Mouse (Mus musculus): ENCODE measurements at regions not wholly inside any gene's neighbourhood (a gene's known extent, or its start where the extent isn't known, plus 50 kb on each side); places are given as distances from the start of the nearest gene placed in this dataset.

GRCm38 (mm10) chr1:71775865-71776501 is 123.0 kb upstream of the Fn1 start:
- H3K36me3 ChIP-seq (ENCODE audit: control insufficient read depth, insufficient read depth) = no peaks in the 10 kb centered on the region
- TF ChIP-seq CTCF (IDR thresholded peaks at IDR 0.05; ENCODE audit: low read depth) = no peak
- H3K9ac ChIP-seq (ENCODE audit: low read depth, low read length) = no peak overlapping the region
- no peaks in the 10 kb centered on the region for H3K27me3 ChIP-seq (replicated peaks; ENCODE audit: control insufficient read depth, insufficient read depth, low read length)
- H3K4me3 ChIP-seq (ENCODE audit: low read depth, low read length) = no peak overlapping the region
- ATAC-seq = no peak
- no peaks in the 10 kb centered on the region for H3K9me3 ChIP-seq (ENCODE audit: control insufficient read depth)
- no peak overlapping the region for H3K27ac ChIP-seq (ENCODE audit: low read depth, low read length)
- H3K4me1 ChIP-seq (replicated peaks; ENCODE audit: control insufficient read depth, insufficient read depth, low read length) = no peaks in the 10 kb centered on the region
- H3K4me2 ChIP-seq (replicated peaks; ENCODE audit: low read depth) = no peak overlapping the region
- WGBS = 74% methylated on average over 19 of the region's 19 CpGs

GRCm38 (mm10) chr1:71772526-71772925 is 119.5 kb upstream of the Fn1 start:
- H3K4me3 ChIP-seq (ENCODE audit: low read depth, low read length) = no peak overlapping the region
- no peaks in the 10 kb centered on the region for H3K4me1 ChIP-seq (replicated peaks; ENCODE audit: control insufficient read depth, insufficient read depth, low read length)
- ATAC-seq = no peak
- 65% methylated on average over 2 of the region's 2 CpGs for WGBS
- H3K27me3 ChIP-seq (replicated peaks; ENCODE audit: control insufficient read depth, insufficient read depth, low read length) = no peaks in the 10 kb centered on the region
- no peaks in the 10 kb centered on the region for H3K9me3 ChIP-seq (ENCODE audit: control insufficient read depth)
- no peaks in the 10 kb centered on the region for H3K36me3 ChIP-seq (ENCODE audit: control insufficient read depth, insufficient read depth)
- H3K27ac ChIP-seq (ENCODE audit: low read depth, low read length) = no peak overlapping the region
- no peak for TF ChIP-seq CTCF (IDR thresholded peaks at IDR 0.05; ENCODE audit: low read depth)
- no peak overlapping the region for H3K4me2 ChIP-seq (replicated peaks; ENCODE audit: low read depth)
- H3K9ac ChIP-seq (ENCODE audit: low read depth, low read length) = no peak overlapping the region

- 78% methylated on average over 6 of the region's 6 CpGs for WGBS
- ATAC-seq = no peak
- H3K27me3 ChIP-seq (replicated peaks; ENCODE audit: control insufficient read depth, insufficient read depth, low read length) = no peaks in the 10 kb centered on the region
- no peak overlapping the region for H3K27ac ChIP-seq (ENCODE audit: low read depth, low read length)
- H3K36me3 ChIP-seq (ENCODE audit: control insufficient read depth, insufficient read depth) = no peaks in the 10 kb centered on the region
- H3K9ac ChIP-seq (ENCODE audit: low read depth, low read length) = no peak overlapping the region
- H3K4me1 ChIP-seq (replicated peaks; ENCODE audit: control insufficient read depth, insufficient read depth, low read length) = no peaks in the 10 kb centered on the region
- H3K4me3 ChIP-seq (ENCODE audit: low read depth, low read length) = no peak overlapping the region
- H3K4me2 ChIP-seq (replicated peaks; ENCODE audit: low read depth) = no peak overlapping the region
- TF ChIP-seq CTCF (IDR thresholded peaks at IDR 0.05; ENCODE audit: low read depth) = no peak
- no peaks in the 10 kb centered on the region for H3K9me3 ChIP-seq (ENCODE audit: control insufficient read depth)
Observed at GRCm38 (mm10) chr1:71771798-71772197, 118.8 kb upstream of the Fn1 start.

- no peak for TF ChIP-seq CTCF (IDR thresholded peaks at IDR 0.05; ENCODE audit: low read depth)
- Histone ChIP-seq H3K4me2 (replicated peaks; ENCODE audit: low read depth) (no peak overlapping the region), H3K27me3 (replicated peaks; ENCODE audit: control insufficient read depth, insufficient read depth, low read length) (no peaks in the 10 kb centered on the region), H3K36me3 (ENCODE audit: control insufficient read depth, insufficient read depth) (no peaks in the 10 kb centered on the region), H3K27ac (ENCODE audit: low read depth, low read length) (no peak overlapping the region), H3K4me3 (ENCODE audit: low read depth, low read length) (no peak overlapping the region), H3K4me1 (replicated peaks; ENCODE audit: control insufficient read depth, insufficient read depth, low read length) (no peaks in the 10 kb centered on the region), H3K9ac (ENCODE audit: low read depth, low read length) (no peak overlapping the region), H3K9me3 (ENCODE audit: control insufficient read depth) (no peaks in the 10 kb centered on the region)
- 53% methylated on average over 2 of the region's 2 CpGs for WGBS
- no peak for ATAC-seq
Observed at GRCm38 (mm10) chr1:71769595-71769994, 116.6 kb upstream of the Fn1 start.

GRCm38 (mm10) chr1:71767705-71768104 is 114.7 kb upstream of the Fn1 start:
- Histone ChIP-seq H3K27me3 (replicated peaks; ENCODE audit: control insufficient read depth, insufficient read depth, low read length) (no peaks in the 10 kb centered on the region), H3K36me3 (ENCODE audit: control insufficient read depth, insufficient read depth) (no peaks in the 10 kb centered on the region), H3K9ac (ENCODE audit: low read depth, low read length) (no peak overlapping the region), H3K27ac (ENCODE audit: low read depth, low read length) (no peak overlapping the region), H3K4me1 (replicated peaks; ENCODE audit: control insufficient read depth, insufficient read depth, low read length) (no peaks in the 10 kb centered on the region), H3K9me3 (ENCODE audit: control insufficient read depth) (no peaks in the 10 kb centered on the region), H3K4me2 (replicated peaks; ENCODE audit: low read depth) (no peak overlapping the region), H3K4me3 (ENCODE audit: low read depth, low read length) (no peak overlapping the region)
- WGBS = 61% methylated on average over 3 of the region's 3 CpGs
- no peak for ATAC-seq
- TF ChIP-seq CTCF (IDR thresholded peaks at IDR 0.05; ENCODE audit: low read depth) = no peak

DNA sequence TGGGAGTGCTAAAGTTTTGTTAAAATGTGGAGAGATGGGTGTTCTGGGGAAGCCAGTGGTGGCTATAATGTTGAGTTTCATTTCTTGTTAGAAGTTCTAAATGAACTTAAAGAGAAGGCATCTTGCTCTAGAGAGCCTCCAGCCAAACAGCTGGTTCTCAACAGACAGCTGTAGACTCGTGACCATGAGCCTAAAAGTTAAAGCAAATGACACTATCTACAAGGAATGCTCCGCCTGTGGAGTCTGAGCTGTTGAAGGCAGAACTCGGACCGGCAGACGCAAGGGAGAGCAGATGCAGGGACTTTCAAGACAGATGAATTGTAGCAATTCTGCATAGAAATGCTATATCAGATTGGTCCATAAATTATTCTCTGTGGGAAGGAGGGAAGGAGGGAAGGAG is 114.1 kb upstream of the Fn1 start:
- TF ChIP-seq CTCF (IDR thresholded peaks at IDR 0.05; ENCODE audit: low read depth) = no peak
- H3K9ac ChIP-seq (ENCODE audit: low read depth, low read length) = no peak overlapping the region
- H3K27ac ChIP-seq (ENCODE audit: low read depth, low read length) = no peak overlapping the region
- no peak overlapping the region for H3K4me2 ChIP-seq (replicated peaks; ENCODE audit: low read depth)
- no peaks in the 10 kb centered on the region for H3K27me3 ChIP-seq (replicated peaks; ENCODE audit: control insufficient read depth, insufficient read depth, low read length)
- no peak overlapping the region for H3K4me3 ChIP-seq (ENCODE audit: low read depth, low read length)
- H3K4me1 ChIP-seq (replicated peaks; ENCODE audit: control insufficient read depth, insufficient read depth, low read length) = no peaks in the 10 kb centered on the region
- no peaks in the 10 kb centered on the region for H3K9me3 ChIP-seq (ENCODE audit: control insufficient read depth)
- 54% methylated on average over 5 of the region's 5 CpGs for WGBS
- ATAC-seq = no peak
- no peaks in the 10 kb centered on the region for H3K36me3 ChIP-seq (ENCODE audit: control insufficient read depth, insufficient read depth)

DNA sequence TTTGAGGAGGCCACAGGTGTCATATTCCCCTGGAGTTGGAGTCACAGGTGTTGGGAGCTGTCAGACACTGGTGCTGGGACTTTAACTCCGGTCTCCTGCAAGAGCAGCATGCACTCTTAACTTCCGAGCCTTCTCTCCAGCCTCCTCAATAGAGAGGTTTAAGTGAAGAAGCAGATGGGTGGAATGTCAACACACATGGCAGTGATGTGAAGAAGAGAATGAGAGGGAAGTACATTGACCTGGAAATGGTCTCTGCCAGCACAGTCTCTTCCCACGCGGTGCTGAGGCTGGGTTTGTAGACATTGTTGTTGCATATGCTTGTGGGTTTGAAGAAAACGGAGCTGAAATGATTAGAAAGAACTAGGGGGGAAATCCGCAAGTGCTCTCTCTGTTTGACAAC is 112.0 kb upstream of the Fn1 start:
- 66% methylated on average over 6 of the region's 6 CpGs for WGBS
- no peaks in the 10 kb centered on the region for H3K4me1 ChIP-seq (replicated peaks; ENCODE audit: control insufficient read depth, insufficient read depth, low read length)
- H3K4me2 ChIP-seq (replicated peaks; ENCODE audit: low read depth) = no peak overlapping the region
- no peak overlapping the region for H3K4me3 ChIP-seq (ENCODE audit: low read depth, low read length)
- H3K27ac ChIP-seq (ENCODE audit: low read depth, low read length) = no peak overlapping the region
- no peaks in the 10 kb centered on the region for H3K9me3 ChIP-seq (ENCODE audit: control insufficient read depth)
- H3K36me3 ChIP-seq (ENCODE audit: control insufficient read depth, insufficient read depth) = no peaks in the 10 kb centered on the region
- no peak overlapping the region for H3K9ac ChIP-seq (ENCODE audit: low read depth, low read length)
- no peak for TF ChIP-seq CTCF (IDR thresholded peaks at IDR 0.05; ENCODE audit: low read depth)
- ATAC-seq = no peak
- H3K27me3 ChIP-seq (replicated peaks; ENCODE audit: control insufficient read depth, insufficient read depth, low read length) = no peaks in the 10 kb centered on the region
